Mouse (Mus musculus) layer of hippocampus, adult 9-10 months (tissue): Measurements from ENCODE around the gene Birc6.

ENCODE experiments used
- DNase-seq: peaks from one replicate; pipeline ENCODE4 v3.0.0; 2022; ENCODE audit warnings: low spot score

The Birc6 gene

DNA sequence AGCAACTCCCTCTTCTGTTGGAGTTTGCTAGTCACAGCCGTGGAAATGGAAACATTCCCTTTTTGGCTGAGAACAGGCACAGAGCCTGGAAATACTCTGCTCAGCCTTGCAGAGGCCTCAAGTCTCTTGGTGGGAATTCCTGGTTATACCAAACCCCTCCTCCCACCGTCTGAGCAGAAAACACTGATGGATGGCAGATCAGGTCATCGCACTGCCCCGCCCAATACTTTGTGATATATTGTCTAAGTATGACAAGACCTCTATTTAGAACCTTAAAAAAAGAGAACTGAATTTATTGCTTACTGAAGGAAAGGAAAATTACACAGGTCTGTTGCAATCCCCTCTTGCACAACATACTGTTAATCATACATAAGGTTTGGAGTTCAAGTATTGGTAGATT is 182.6 kb downstream of the Birc6 start:
- no peak for DNase-seq

- DNase-seq = no peak
These were observed 183.5 kb downstream of the Birc6 start for GRCm38 (mm10) chr17:74711627-74712026.

DNA sequence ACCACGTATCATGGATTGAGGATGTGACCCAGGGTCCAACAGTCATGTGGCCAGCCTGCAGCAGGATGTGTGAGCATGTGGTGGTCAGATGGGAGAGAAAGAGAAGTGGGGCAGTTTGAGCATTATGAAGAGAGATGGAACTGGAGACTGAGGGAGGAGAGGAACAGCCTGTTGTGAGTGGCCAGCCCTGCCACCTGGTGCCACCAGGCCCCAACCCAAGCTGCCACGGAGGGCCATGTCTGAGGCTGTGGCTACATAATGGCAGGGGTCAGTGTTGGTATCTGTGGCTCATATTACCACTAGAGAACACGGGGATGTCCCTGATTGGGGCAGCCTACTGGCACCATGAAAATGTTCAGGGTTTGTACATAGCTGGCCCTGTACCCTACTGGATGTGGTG is 187.0 kb downstream of the Birc6 start:
- no peak for DNase-seq

GRCm38 (mm10) chr17:74715724-74716123 is 187.6 kb downstream of the Birc6 start:
- DNase-seq = no peak

DNA sequence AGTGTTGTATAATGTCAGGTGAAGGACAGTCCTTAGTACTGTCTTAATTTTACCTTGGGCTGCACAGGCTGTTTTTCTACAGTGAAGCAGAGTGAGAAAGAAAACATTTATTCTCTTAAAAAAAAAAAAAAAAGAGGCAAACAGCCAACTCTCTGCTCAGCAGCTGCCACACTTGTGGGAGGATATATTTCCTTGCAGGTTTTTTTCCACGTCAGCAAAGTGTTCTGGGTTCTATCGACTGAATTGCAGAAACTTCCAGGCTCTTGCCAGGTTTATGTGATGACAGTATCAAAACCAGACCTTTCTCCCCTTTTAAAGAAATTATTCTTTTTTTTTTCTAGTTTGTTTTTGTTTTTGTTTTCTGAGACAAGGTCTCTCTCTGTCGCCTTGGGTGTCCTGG is 188.5 kb downstream of the Birc6 start:
- DNase-seq = no peak

- peak; percentile 10 for DNase-seq
These were observed 189.1 kb downstream of the Birc6 start for GRCm38 (mm10) chr17:74717091-74717617.

DNA sequence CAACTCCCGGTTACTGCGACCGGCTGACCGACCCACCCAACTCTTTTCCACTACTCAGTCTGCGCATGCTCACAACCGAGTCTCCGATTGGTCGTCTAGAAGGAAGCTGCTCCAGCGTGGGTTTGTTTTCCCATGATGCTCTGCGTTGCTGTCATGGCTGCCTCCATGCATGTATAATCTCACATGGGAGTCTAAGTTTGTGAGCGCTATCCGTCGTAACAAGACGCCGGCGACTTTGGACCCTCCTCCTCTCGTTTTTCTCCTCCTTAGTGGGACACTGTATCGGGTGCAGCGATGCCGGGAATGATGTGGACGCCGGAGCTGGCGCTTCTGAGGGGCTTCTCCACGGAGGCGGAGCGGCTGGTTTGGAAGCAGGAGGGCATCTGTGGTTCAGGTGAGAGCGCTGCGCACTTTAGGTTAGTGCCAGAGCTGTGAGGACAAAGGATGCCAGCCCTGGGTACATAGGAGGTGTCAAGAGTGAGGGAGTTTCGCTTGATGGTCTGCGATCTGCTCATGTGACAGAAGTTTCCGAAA is 189.6 kb downstream of the Birc6 start, which contains the start of gene Ttc27:
Gene Ttc27 (plus strand): TSS at position 115 of the 534 bp plus-strand sequence.
- peak; percentile 84 for DNase-seq

DNA sequence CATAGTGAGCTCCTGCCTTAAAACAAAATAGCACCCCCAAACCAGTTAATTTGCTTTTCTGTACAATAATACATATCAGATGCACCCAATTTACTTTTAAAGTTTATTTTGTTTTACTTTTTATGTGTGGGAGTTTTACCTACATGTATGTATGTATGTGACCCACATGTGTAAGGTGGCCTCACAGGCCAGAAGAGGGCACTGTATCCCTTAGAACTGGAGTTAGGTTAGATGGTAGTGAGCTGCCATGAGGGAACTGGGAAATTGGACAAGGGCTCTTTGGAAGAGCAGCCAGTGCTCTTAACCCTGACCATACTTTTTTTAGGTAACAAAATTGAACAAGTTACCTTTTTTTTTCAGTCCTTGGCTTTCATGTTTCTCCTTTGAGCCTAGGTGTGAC is 204.8 kb downstream of the Birc6 start:
- DNase-seq = no peak

DNA sequence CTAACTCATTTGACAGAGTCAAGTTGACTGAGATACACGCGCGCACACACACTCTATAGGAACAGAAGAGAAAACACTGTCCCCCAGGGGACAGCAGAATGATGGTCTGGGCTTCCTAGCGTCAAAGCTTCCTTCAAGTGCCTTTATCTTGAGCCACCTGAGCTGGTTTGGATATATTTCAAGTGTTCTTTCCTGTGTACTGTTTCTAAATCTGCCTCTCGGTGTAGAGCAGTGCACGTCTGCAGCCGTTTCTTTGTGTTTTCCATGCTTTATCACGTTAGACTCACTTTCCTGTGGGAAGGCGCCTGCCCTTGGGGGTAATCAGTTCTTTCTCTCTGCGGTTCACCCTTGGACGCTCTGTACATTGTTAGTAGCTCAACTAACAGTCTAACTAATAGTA is 207.3 kb downstream of the Birc6 start:
- DNase-seq = no peak

GRCm38 (mm10) chr17:74749659-74750058 is 221.6 kb downstream of the Birc6 start:
- no peak for DNase-seq

GRCm38 (mm10) chr17:74751026-74751425 is 222.9 kb downstream of the Birc6 start:
- no peak for DNase-seq
